24 mouse cellular contexts compared by ENCODE assay signal in genomic region chr3:80309931-80310330, GRCm38 (mm10).
A peak's percentile ranks its signal among the peaks of the same experiment; 100 is the strongest.
DNase-seq lines count a peak whose midpoint lies in the region; ATAC-seq lines count a peak whose summit lies in the region.
"Had no signal": no experiment of that assay in that cellular context is flagged by ENCODE, and none has a peak within 500 bp of the region (broad histone marks: within the 10 kb centered on the region; RNA-seq: fewer than 3 reads in every experiment).

No protein-coding gene starts in this region.

- H3K9me3 ChIP-seq in heart, embryonic 12.5 days (replicated peaks): no peaks in the 10 kb centered on the region
- H3K9me3 ChIP-seq: embryonic facial prominence, embryonic 12.5 days; embryonic facial prominence, embryonic 15.5 days; heart, embryonic 13.5 days; hindbrain, embryonic 12.5 days; hindbrain, embryonic 15.5 days had no signal

- WGBS in heart, embryonic 12.5 days: 76% methylated on average over 4 of the region's 4 CpGs

- no peak overlapping the region for H3K4me3 ChIP-seq in heart, embryonic 12.5 days
- H3K4me3 ChIP-seq: embryonic facial prominence, embryonic 12.5 days; embryonic facial prominence, embryonic 15.5 days; gastrocnemius, adult 2 months; heart, embryonic 13.5 days; hindbrain, embryonic 12.5 days; hindbrain, embryonic 15.5 days had no signal

- no peaks in the 10 kb centered on the region for H3K4me1 ChIP-seq in heart, embryonic 12.5 days (replicated peaks)
- H3K4me1 ChIP-seq: embryonic facial prominence, embryonic 12.5 days; embryonic facial prominence, embryonic 15.5 days; heart, embryonic 13.5 days; hindbrain, embryonic 12.5 days; hindbrain, embryonic 15.5 days had no signal

- DNase-seq in cerebellum, postnatal 10 days: peak; percentile 12 to 28
- DNase-seq in cerebellum, postnatal 25 days: no peak
- peak; percentile 12 for DNase-seq in adrenal gland, adult 8-10 months
- DNase-seq in adrenal gland, postnatal 10 days: peak; percentile 37
- peak; percentile 27 to 51 for DNase-seq in adrenal gland, postnatal 36 days
- DNase-seq: cerebellum, adult 11 months; cerebellum, adult 2 months; cerebellum, adult 9-11 months; forebrain, postnatal 0 days; gastrocnemius, adult 2 months; gastrocnemius, postnatal 14 days; heart, adult 11 months; heart, postnatal 14 days; heart, postnatal 4 days; kidney, adult 2 months had no signal

- H3K36me3 ChIP-seq in heart, embryonic 12.5 days: no peaks in the 10 kb centered on the region
- H3K36me3 ChIP-seq: embryonic facial prominence, embryonic 12.5 days; embryonic facial prominence, embryonic 15.5 days; heart, embryonic 13.5 days; hindbrain, embryonic 12.5 days; hindbrain, embryonic 15.5 days had no signal

- no peak for ATAC-seq in heart, embryonic 12.5 days (ENCODE audit: insufficient number of reproducible peaks, low FRiP score)
- ATAC-seq: CD4-positive, CD25-positive, alpha-beta regulatory T cell, adult 4 months; forebrain, embryonic 14.5 days; intestine, postnatal 0 days had no signal

- H3K4me2 ChIP-seq in heart, embryonic 12.5 days: no peak overlapping the region
- H3K4me2 ChIP-seq: embryonic facial prominence, embryonic 12.5 days; embryonic facial prominence, embryonic 15.5 days; heart, embryonic 13.5 days; hindbrain, embryonic 12.5 days; hindbrain, embryonic 15.5 days had no signal

- no peak overlapping the region for H3K9ac ChIP-seq in heart, embryonic 12.5 days
- H3K9ac ChIP-seq: embryonic facial prominence, embryonic 12.5 days; embryonic facial prominence, embryonic 15.5 days; forebrain, postnatal 0 days; heart, embryonic 13.5 days; hindbrain, embryonic 12.5 days; hindbrain, embryonic 15.5 days had no signal

- H3K27me3 ChIP-seq in heart, embryonic 12.5 days (replicated peaks): no peaks in the 10 kb centered on the region
- H3K27me3 ChIP-seq: embryonic facial prominence, embryonic 12.5 days; embryonic facial prominence, embryonic 15.5 days; heart, embryonic 13.5 days; hindbrain, embryonic 12.5 days; hindbrain, embryonic 15.5 days had no signal

- H3K27ac ChIP-seq in heart, embryonic 12.5 days (ENCODE audit: poor library complexity, severe bottlenecking): no peak overlapping the region
- H3K27ac ChIP-seq: embryonic facial prominence, embryonic 12.5 days; embryonic facial prominence, embryonic 15.5 days; gastrocnemius, adult 2 months; heart, embryonic 13.5 days; hindbrain, embryonic 12.5 days; hindbrain, embryonic 15.5 days had no signal

Comparison
In these comparisons a context has a peak if more than half of its experiments do, and no peak if none do; other contexts are left out.
1. DNase-seq: peak in cerebellum, postnatal 10 days (2 of 2), adrenal gland, adult 8-10 months (single experiment), adrenal gland, postnatal 10 days (single experiment) and adrenal gland, postnatal 36 days (2 of 2); none in cerebellum, postnatal 25 days (0 of 2).